Mouse (Mus musculus): ENCODE results near the gene Cyp4f39.

DNA sequence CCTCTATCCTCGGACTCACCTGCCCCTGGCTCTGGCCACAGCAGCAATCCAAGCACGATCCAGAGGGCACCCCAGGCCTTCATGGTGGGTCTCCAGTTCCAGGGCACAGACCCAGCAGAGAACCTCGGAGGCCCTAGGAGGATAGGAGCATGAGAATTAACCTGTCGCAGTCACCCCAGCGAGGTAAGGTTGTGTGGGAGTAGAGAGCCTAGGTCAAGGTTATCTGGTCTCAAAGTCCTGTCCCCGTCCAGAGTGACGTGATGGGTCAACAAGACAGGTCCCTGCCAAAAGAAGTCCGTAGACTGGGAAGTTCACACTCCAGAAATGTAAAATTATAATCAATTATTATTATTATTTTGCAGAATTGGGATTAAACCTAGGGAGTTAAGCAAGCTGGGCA, 31.7 kb upstream of the Cyp4f39 start:
- TF ChIP-seq POLR2A (IDR thresholded peaks at IDR 0.05; ENCODE audit: control insufficient read depth, extremely low read depth, insufficient read depth, low read length, poor library complexity) (no peak), CTCF (IDR thresholded peaks at IDR 0.05; ENCODE audit: borderline replicate concordance, control insufficient read depth, extremely low read depth, insufficient read depth, low read length, poor library complexity) (no peak)
